Mouse (Mus musculus) Patski (cell line): ENCODE data around the gene Vps13c. TPM values are rescaled to one million over a fixed set of nuclear protein-coding genes. Genes with fewer than 3 reads are reported as not detected.

Experiments
- ATAC-seq: fragments of 100-300 bp; one replicate; pipeline ENCODE4 v1.8.0; 2021
- CTCF ChIA-PET: fragments of 350-600 bp; sonication (Branson Sonifier 250); formaldehyde crosslinking; loops from one replicate; lab custom pipeline; 2022; ENCODE audit warnings: inconsistent platforms; lab: Charles Lee
- POLR2A ChIA-PET: fragments of 350-600 bp; sonication (Branson Sonifier 250); formaldehyde crosslinking; loops from one replicate; lab custom pipeline; 2022; ENCODE audit warnings: antibody characterized with exemption, inconsistent platforms; lab: Charles Lee
- DNase-seq: peaks from one replicate; pipeline ENCODE4 v3.0.0-alpha.2; 2011; ENCODE audit warnings: low read depth, low spot score
- H3K27me3 ChIP-seq: fragments of 371-371 bp; one replicate; pipeline ENCODE4 v1.5.1; 2021
- CTCF ChIP-seq: fragments of 100-300 bp; IDR thresholded peaks from one replicate; pipeline ENCODE4 v1.5.1; 2021
- in situ Hi-C: fragments of 300-500 bp; cut with MboI; formaldehyde crosslinking; loops from 3 replicates; pipeline ENCODE4 v1.11.1; 2018; ENCODE audit warnings: low pct_unique_long_range_greater_than_20kb, mixed read lengths
- polyA plus RNA-seq: library from polyadenylated mRNA; unstranded; gene quantifications from one replicate; pipeline ENCODE4 v1.2.3, GENCODE M21; 2021

Gene Vps13c
- polyA plus RNA-seq, 1 experiment from 2014 or later = 81.0 TPM

GRCm38 (mm10) chr9:67811116-67811515 lies 29.1 kb upstream of the Vps13c start:
- ATAC-seq = no peak
- in situ Hi-C loops = no loop called here
- CTCF ChIA-PET = interaction anchor here (1.6 to 2.5 kb wide), 2 partner anchors 9 to 11 kb away, joined by 6 to 7 read pairs; no protein-coding TSS in a partner anchor
- POLR2A ChIA-PET = no interaction called here
- TF ChIP-seq CTCF = no peak
- H3K27me3 ChIP-seq = peaks cover 24% of the 10 kb centered on the region
- no peak for DNase-seq

- ATAC-seq (no peak), DNase-seq (no peak)
- CTCF ChIA-PET = interaction anchor here (1.4 to 2.5 kb wide), 2 partner anchors 13 to 15 kb away, joined by 5 to 7 read pairs; no protein-coding TSS in a partner anchor
- POLR2A ChIA-PET = no interaction called here
- TF ChIP-seq CTCF = no peak
- H3K27me3 ChIP-seq = peaks cover 19% of the 10 kb centered on the region
- in situ Hi-C loops = no loop called here
These were observed 27.0 kb upstream of the Vps13c start for GRCm38 (mm10) chr9:67813171-67813570.

- in situ Hi-C loops = no loop called here
- DNase-seq (peak; percentile 44), ATAC-seq (peak; percentile 31)
- no peak for TF ChIP-seq CTCF
- ChIA-PET CTCF (interaction anchor here (1.4 to 2.5 kb wide), 2 partner anchors 14 kb away, joined by 5 to 7 read pairs; no protein-coding TSS in a partner anchor), POLR2A (no interaction called here)
- H3K27me3 ChIP-seq = peaks cover 15% of the 10 kb centered on the region
These were observed 26.4 kb upstream of the Vps13c start for GRCm38 (mm10) chr9:67813665-67814337.

GRCm38 (mm10) chr9:67816172-67816928 lies 23.8 kb upstream of the Vps13c start:
- POLR2A ChIA-PET = no interaction called here
- DNase-seq = no peak
- no peak for TF ChIP-seq CTCF
- CTCF ChIA-PET = no interaction called here
- peaks cover 14% of the 10 kb centered on the region for H3K27me3 ChIP-seq
- no peak for ATAC-seq
- in situ Hi-C loops = no loop called here

GRCm38 (mm10) chr9:67817898-67818667 lies 22.1 kb upstream of the Vps13c start:
- peaks cover 14% of the 10 kb centered on the region for H3K27me3 ChIP-seq
- TF ChIP-seq CTCF = no peak
- CTCF ChIA-PET = no interaction called here
- POLR2A ChIA-PET = no interaction called here
- ATAC-seq (no peak), DNase-seq (no peak)
- in situ Hi-C loops = no loop called here

GRCm38 (mm10) chr9:67818668-67818950 lies 21.6 kb upstream of the Vps13c start:
- DNase-seq = no peak
- in situ Hi-C loops = no loop called here
- ATAC-seq = no peak
- POLR2A ChIA-PET = interaction anchor here (0.6 kb wide), 1 partner anchor 150 kb away, joined by 5 read pairs; no protein-coding TSS in a partner anchor
- CTCF ChIA-PET = no interaction called here
- TF ChIP-seq CTCF = no peak
- H3K27me3 ChIP-seq = peaks cover 14% of the 10 kb centered on the region

- H3K27me3 ChIP-seq = peaks cover 20% of the 10 kb centered on the region
- in situ Hi-C loops = loop anchor here (5.0 kb wide), 1 partner anchor 149 kb away; no protein-coding TSS in a partner anchor
- DNase-seq (no peak), ATAC-seq (no peak)
- no peak for TF ChIP-seq CTCF
- ChIA-PET POLR2A (no interaction called here), CTCF (no interaction called here)
These were observed 17.1 kb upstream of the Vps13c start for GRCm38 (mm10) chr9:67823131-67823530.

- CTCF ChIA-PET = no interaction called here
- in situ Hi-C loops = no loop called here
- peak; percentile 31 for TF ChIP-seq CTCF
- DNase-seq (no peak), ATAC-seq (no peak)
- POLR2A ChIA-PET = no interaction called here
- H3K27me3 ChIP-seq = peaks cover 9% of the 10 kb centered on the region
These were observed 14.7 kb upstream of the Vps13c start for GRCm38 (mm10) chr9:67825527-67825926.

GRCm38 (mm10) chr9:67828182-67828581 lies 12.0 kb upstream of the Vps13c start:
- ChIA-PET CTCF (interaction anchor here (0.7 to 2.5 kb wide), 29 partner anchors 8 to 159 kb away, joined by 3 to 12 read pairs (median 4); partner anchors contain the start of gene Vps13c), POLR2A (no interaction called here)
- DNase-seq = no peak
- H3K27me3 ChIP-seq = peaks cover 6% of the 10 kb centered on the region
- in situ Hi-C loops = no loop called here
- TF ChIP-seq CTCF = peak; percentile 72
- no peak for ATAC-seq
